Mouse (Mus musculus): ENCODE results near the gene Polrmt. TPM values are rescaled to one million over a fixed set of nuclear protein-coding genes. Genes with fewer than 3 reads are reported as not detected.
A peak's percentile ranks its signal among the peaks of the same experiment; 100 is the strongest.
"Not testable (repeated sequence)": the region's sequence is repeated elsewhere in the genome, so short reads cannot be mapped to it uniquely, and the experiment has no call there.

Polrmt gene
- total RNA-seq, 2 experiments from 2014 or later = 50.1 to 52.6 TPM

DNA sequence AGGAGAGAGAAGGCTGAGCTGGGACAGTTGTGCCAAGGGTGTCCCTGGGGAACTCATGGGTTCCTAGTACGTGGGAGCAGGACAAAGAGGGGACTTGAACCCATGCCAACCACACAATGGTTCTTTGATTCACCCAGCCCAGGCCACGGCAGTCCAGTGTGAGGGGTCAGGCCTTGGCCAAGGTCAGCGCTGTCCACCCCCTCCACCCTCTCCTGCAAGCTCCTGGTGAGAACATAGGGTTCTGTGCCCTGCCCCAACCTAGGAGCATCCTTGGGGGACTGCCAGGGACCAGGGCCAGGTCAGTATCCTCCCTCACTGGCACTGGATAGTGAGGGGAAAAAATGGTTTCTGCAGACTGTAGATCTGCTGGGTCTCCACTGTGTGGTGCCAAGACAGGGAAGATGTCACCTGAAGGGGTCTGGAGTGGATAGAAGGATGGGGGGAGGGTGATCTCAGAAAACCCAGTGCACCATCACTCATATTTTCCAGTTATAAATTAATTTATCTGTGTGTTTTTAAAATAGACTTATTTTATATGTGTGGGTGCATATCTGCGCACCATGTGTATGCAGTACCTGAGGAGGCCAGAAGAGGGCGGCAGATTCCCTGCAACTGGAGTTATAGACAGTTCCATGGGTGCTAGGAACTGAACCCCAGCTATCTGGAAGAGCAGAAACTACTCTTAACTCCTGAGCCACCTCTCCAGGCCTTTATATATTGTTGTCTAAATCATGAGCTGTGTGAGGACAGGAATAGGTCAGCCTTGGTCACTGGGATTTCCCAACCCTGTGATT, 28.3 kb upstream of the Polrmt start:
- no peak for DNase-seq

DNA sequence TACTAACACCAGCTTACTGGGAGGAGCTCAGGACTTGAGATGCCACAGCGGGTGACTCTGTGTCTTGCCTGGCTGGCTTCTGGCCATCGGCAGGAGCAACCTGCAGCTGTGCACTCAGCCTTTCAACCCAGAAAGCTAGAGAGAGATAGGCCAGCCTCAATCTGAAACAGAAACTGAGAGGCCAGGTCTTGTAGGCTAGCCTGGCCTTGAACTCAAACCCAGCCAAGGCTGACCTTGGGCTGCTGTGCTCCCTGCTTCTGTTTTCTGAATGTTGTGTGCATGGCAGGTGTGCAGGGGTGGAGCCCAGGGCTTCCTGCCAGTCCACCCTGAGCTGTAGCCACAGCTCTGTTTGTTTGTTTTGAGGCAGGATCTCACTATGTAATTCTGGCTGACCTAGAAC, 26.8 kb upstream of the Polrmt start:
- DNase-seq = no peak

DNA sequence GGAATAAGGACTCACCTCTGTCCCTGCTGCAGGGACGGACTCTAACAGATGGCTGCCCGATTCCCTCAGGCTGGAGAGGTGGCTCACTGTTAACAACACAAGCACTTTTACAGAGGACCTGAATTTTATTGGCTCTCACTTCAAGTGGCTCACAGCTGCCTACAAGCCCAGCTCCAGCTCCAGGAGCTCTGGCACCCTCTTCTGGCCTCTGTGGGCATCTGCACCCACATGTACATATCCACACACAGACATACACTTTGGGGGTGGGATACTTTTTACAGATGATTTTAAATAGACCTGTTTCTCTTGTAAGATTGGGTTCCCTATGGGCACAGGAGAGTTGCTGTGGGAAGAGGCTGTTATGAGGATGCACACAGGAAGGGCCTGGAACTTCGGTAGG, 25.9 kb upstream of the Polrmt start:
- no peak for DNase-seq

DNA sequence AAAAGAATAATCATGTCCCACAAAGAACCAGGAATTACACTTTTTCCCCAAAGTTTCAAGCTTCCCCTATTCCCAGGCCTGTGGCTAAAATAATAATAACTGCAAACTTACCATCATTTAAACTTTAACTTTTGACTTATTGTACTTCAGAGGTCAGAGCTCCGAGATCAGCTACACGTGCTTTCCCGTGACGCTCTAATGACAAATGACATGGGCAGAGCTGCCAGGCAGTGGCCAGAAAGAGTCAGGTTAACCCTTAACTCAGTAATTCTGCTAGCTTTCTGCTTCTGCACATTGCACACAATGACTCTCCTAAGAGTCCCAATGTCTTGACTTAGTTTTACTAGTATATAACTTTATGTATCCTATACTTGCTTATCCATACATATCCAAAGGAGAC, 22.9 kb upstream of the Polrmt start:
- DNase-seq = no peak

DNA sequence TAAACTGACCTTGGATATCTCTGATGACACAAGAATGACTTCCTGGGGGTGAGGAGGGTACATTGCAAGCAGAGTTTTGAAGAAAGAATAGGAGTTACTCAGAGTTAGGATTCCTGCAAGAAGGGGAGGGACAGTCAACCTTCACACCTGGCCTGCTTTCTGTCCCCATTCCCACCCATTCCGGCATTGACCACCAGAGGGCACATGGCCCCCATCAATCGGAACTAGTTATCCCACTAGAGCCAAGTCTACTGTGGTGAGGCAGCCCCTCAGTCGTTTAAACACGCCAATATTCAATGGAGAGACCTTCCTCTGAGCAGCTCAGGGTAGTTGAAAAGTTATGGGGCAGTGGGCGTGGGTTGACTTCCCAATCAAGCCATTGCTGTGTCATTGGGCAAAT, 22.0 kb upstream of the Polrmt start:
- peak; percentile 69 to 78 for DNase-seq

DNA sequence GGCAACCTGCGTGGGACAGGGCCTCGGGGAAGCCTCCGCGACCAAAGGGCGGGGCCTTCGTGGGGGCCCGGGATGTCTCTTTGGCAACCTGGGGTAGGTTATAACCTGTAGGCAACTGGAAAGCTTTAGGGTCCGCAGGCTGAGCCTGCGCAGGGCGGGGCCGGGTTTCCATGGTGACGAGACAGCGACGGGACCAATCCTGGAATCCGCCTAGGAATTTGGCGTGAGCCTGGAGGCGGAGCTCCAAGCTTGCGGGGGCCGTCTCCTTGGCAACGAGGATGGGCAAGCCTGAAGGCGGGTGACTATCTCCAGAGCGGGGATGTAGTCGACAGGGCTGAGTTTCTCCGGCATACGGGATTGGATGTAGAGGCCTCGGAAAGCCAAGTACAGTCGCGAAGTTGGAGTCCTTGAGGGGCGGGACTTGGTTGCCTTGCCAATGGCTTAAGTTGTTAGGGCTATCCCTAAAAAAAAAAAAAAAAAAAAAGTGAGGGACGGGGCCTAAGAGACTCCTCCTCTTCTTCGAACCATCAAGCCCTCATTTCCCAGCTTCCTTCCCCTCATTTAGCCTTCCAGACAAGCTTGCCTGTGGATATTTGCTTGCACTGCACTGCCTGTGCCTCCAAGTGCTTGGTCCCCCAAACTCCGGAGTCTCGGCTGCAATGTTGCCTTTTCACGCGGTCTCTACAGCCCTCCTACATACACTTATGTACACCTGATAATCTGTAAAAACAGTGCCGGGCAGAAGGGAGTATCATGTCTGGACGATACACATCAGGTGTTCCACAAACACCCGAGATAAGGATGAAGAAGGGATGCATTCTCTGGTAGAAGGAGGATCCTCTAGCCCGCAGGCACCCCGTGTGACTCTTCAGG, 21.2 kb upstream of the Polrmt start:
- DNase-seq = peak; percentile 94 to 95

DNA sequence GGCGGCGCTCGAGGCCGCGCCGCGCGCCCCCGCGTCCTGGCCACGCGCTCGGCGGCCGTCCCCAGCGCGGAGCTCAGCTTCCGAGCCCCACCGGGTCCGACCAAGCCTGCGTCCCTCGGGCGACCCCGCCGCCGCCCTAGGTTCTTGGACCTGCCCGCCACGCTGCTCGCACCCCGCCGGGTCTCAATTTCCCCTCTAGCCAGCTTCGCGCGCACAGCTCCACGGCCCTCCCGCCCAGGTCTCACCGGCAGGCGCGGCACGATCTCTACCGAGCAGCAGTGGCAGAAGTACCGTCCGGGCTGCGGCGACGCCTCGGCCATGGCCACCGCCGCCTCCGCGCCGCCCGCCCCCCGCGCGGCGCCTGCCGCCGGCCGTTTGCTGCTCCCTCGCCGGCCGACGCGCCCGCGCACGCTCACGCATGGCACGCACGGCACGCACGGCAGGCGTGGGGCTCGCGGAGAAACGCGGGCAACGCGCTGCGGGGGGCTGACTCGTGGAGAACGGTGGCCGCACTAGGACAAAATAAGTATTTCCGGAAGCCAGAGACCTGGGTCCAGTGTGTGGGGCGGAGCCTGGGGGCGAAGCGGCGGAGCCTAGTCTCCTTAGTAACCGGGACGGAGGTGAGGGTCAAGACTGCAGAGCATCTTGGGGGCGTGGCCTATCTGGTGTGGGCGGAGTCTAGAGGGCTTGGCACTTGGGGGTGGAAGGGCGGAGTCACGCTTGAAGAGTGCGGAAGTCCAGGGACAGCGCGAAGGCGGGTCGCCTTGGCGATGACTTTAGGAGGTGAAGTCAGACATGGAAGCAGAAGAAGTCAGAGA, 20.3 kb upstream of the Polrmt start, which contains the start of gene Rnf126:
Gene Rnf126, minus strand, starts transcription at position 445 of the 818 bp plus-strand sequence.
- peak; percentile 99 for DNase-seq

DNA sequence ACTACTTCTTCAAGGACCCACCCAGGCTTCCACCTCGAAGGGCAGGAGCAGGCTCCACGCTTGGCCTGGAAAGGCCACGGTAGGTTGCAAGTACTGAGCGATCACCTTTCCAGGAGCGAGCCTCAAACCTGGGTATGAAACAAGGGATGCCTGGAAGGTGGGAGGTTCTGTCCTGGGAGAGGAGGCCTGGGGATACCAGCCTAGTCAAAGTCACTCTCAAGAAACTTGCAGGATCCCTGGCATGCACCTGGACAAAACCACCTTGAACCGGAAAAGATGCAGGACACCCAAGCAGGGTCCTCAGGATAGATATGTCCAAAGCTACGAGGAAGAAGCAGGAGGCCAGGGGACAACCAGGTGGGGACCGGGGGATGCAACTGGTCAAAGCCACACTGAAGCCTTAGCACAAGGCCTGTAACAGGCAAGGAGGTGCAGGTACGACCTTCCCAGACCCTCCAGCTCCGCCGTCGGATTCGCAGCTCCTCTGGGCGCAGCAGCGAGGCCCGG, 19.7 kb upstream of the Polrmt start:
- no peak for DNase-seq

DNA sequence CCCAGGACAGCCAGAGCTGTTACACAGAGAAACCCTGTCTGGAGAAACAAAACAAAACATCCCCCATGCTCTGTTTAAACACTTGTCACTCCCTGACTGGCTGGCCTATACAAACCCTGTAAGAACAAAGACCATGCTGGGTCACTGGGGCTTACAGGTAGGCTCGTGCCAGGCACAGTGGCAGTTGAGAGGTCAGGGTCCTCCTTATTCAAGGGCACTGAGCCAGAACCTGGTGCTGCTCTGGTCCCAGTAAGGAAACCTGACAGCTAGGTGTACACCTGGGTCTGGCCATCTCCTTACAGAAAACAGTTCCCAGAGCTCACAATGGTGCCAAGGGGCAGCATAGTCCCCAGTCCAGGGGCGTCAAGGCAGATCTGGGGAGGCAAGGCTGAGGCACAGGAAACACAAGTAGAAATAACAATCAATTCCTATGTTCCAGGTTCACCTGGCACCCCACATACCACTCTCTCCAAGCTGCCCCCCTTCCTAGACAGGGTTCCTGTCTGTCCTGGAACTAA, 18.9 kb upstream of the Polrmt start:
- no peak for DNase-seq

DNA sequence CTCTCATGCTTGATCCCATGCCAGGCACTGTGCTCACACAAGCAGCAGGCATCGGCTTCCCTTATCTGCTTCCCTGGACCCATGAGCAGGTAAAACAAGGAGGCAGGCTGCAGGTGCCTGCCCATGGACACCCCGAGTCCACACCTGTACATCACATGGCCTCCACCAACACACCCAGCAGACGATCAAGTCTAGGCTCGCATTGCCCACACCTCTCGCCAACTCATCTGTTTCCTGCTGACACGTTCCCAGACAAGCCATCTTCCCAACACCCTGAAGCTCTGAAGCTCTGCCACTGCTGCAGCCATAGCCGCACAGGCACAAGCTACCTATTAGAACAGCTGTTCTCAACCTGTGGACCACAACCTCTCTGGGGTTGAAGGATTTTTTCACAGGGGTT, 17.9 kb upstream of the Polrmt start:
- no peak for DNase-seq

DNA sequence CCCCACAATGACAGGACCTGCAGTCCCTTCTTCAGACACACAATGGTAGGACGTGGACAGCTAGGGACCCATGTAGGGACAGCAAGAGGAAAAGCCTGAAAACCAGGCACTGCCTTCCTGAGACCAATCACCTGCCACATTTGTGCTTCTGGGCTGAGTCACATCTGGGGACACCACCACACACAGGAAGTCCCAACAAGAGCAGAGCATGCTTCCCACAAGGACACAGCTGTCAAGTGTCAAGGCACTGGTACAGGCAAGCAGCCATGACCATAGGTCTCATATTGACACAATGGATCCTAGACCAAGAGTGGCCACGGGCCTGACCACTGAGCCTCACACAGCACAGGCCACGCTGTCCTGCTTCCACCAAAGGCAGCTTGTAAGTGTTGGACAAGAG, 16.5 kb upstream of the Polrmt start:
- no peak for DNase-seq

DNA sequence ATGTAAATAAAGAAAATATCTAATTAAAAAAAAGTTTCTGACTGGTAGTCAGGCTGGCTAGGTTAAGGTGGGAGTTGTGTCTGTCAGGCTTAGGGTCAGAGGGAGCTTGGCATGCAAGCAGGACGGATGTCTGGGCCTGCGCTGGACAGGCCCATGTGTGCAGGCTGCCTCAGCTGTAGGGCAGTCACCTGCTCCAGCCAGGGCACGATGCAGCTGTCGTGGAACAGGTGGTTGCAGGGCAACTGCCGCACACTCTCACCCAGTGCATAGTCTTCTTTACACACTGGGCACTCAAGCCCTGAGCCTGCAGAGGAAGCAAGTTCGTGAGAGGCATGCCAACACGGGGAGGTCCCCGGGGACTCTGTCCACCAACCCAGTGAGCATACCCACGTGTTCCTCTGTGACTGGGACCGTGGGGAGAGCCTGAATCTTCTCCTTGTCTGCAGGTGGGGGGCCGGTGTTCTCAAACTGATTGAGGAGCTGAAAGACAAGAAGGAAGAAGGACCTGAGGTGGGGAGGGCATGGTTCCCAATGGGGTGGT, 14.3 kb upstream of the Polrmt start:
- DNase-seq = no peak

DNA sequence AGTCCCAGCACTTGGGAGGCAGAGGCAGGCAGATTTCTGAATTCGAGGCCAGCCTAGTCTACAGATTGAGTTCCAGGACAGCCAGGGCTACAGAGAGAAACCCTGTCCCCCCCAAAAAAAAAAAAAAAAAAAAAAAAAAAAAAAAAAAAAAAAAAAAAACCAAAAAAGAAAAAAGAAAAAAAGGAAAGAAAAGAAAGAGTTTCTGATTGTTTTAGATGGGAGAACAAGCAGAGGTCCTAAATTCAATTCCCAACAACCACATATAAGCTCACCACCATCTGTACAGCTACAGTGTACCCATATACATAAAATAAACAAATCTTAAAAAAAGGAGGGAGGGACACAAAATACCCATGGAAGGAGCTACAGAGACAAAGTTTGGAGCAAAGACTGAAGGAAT, 13.3 kb upstream of the Polrmt start:
- DNase-seq = not testable (repeated sequence)

DNA sequence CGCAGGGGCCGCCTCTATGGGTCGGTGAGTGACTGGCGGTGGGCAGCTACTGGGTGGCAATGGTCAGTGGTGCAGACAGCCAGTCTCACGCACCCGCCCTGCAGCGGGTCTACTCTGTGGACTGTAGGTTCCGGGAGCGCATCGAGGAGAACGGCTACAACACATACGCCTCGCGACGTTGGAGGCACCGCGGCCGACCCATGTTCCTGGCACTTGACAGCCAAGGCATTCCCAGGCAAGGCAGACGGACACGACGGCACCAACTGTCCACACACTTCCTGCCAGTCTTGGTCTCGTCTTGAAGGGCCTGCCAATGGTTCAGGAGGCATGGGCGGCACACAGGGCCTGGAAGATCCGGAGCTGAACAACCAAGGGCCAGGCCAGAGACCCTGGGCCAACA, 10.3 kb upstream of the Polrmt start:
- DNase-seq = no peak

DNA sequence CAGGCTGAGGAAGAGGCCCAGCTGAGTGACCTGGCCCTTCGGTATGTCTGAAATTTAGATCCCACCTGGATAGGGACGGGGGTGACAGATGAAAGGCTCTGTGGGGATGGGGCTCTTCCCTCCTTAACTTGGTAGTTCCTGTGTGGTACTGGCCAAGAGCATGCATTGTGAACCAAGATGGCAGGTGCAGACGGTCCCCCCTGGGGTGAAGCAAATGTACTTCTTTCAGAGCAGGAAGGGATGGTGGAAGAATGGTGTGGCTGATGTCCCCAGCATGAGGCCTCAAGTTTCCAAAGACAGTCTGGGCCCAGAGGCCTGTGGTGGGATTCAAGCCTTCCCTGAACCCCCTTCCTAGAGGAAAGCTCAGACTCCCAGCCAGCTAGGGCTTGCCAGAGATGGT, 9.5 kb upstream of the Polrmt start:
- DNase-seq = no peak

DNA sequence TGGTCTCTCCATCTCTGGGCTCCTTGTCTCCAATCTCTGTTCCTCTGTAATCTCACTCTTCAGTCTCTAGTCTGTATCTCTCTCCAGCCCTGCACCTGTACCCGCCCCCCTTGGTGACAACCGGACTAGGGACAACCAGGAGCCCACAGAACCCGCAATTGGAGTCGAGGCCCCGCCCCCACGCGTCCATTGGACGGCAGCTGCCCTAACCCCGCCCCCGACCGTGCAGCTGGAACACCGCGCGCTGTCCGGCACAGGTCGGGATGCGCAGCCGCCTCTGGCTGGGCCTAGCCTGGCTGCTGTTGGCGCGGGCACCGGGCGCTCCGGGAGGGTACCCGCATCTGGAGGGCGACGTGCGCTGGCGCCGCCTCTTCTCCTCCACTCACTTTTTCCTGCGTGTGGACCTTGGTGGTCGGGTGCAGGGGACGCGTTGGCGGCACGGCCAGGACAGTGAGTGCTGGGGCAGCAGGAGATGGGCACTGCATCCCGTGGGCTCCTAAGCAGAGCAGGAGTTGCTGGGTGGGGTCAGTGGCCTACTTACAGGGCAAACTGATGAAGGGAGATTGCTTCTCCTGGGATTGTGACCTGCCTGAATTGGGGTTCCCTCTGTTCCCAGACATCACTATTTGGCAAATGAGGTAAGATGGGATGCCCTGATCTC, 8.6 kb upstream of the Polrmt start, which contains the start of gene Fgf22:
Gene Fgf22, plus strand, starts transcription at position 221 of the 661 bp plus-strand sequence.
- peak; percentile 56 to 57 for DNase-seq

DNA sequence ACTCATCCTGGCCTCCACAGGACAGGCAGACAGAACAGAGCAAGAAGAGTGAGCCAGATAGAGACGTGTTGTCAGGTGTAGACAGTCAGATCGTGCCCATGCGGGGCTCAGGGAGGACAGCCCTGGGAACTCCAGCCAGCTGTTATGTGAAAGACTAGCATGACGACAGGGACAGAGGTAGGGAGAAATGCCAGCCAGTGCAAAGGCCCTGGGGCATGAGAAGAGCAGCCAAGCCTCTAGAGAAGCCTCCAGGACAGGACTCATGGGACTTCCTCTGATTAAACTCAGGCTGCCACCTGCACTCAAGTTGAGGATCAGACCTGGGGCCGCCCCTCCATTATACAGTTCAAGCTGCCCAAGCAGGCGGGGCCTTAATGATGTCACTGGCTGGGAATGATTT, 2.1 kb upstream of the Polrmt start:
- DNase-seq = no peak

DNA sequence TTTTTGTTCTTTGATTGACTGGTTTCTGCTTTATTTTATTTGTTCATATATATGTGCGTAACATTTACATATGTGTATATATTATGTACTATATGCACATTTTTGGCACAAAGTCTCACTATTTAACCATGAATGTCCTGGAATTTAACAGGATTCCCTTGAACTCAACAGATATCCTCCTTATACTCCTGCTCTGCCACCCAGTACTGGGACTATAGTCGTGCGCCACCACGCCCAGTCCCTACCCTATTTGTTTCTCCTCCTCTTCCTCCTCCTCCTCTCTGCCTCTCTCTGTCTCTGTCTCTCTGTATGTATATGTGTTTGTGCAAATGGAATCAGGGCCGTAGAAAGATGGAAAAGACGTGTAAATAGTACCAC, 382 bp upstream of the Polrmt start:
- DNase-seq = no peak

DNA sequence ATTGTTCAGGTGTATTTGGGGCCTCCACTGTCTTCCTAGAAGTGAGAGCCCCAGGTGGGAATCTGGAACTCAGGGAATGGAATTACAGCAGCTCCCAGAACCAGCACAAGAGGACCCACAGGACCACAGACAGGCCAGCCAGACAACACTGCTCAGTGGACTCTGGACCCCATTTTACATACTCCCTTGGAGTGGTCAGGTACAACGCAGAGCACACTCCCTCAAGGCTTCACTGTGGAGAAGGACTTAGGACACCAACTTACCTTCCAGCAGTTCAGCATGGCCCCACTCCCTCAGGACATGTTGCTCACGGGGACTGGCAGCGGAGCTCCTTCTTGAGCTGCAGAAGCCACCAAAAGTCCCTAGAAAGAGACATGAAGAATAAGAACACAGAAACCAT, 970 bp downstream of the Polrmt start:
- DNase-seq = no peak

DNA sequence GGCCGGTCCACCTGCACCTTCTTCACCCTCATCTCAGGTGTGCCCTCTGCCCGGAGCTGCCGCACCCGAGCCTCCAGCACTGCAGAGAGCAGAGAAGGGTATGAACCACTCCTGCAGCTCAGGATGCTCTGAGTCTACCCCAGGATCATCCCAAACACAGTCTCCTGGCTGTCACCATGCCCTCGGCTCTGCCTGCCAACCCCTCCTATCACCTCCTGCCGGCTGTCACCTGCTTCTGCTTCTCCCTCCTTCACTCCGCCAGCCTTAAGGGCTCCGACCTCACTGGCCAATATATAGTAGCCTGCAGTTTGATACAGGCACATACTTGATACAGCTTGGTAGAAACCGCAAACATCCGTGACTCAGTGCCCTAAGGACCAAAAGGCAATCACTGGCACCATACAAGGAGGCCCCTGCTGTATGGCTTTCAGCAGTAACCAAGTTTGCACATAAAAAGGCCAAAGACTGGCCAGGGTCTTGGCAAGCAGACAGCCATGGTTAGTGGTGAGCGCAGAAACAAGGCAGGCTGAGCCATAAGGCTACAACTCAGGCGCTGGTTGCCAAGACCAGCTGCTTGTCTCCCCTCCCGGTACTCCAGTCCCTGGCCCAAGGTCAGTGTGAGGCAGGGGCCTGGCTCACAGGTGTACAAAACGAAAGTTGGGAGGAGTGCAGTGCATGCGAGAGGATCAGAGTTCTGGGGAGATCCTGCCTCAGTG, 2.6 kb downstream of the Polrmt start:
- no peak for DNase-seq

DNA sequence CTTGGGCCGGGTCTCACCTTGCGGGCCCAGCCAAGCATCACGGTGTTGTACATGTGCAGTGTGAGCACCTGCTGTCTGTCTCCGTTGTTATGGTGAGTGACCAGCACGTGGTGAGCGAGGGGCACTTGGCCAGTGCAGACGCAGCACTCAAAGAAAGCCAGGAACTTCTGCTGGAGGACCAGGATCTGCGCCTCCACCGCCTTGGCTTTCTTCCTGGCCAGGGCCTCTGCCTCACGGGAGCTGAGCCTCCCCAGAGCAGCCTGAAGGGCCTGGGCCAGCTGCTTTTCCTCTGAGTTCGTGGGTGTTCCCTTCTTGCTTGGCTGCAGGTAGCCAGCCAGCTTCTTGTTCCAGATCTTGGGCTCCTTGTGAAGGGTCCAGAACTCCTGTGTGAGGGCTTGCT, 3.2 kb downstream of the Polrmt start:
- DNase-seq = no peak

Measured in layer of hippocampus, postnatal 36 days (tissue).